Mouse (Mus musculus) left cerebral cortex, postnatal 10 days (tissue): ENCODE results near the gene Fggy. TPM values are rescaled to one million over a fixed set of nuclear protein-coding genes. Genes with fewer than 3 reads are reported as not detected.

Source experiments
- DNase-seq, 2 experiments: peaks; one replicate each; pipeline ENCODE4 v3.0.0; 2021 to 2022; ENCODE audit warnings: low spot score in 2 of 2, mixed read lengths in 1 of 2; ENCODE audit errors: extremely low spot score in 1 of 2
- intact Hi-C: fragments of 180-260 bp; cut with DNase I; formaldehyde crosslinking; loops from one replicate; pipeline ENCODE4 v1.15.1; 2025
- total RNA-seq, 2 experiments: library from RNA; stranded (reverse); gene quantifications; 2 replicates each; pipeline ENCODE4 v1.2.3; 2021

The Fggy gene
- total RNA-seq, 2 experiments from 2014 or later = 11.1 to 20.4 TPM

DNA sequence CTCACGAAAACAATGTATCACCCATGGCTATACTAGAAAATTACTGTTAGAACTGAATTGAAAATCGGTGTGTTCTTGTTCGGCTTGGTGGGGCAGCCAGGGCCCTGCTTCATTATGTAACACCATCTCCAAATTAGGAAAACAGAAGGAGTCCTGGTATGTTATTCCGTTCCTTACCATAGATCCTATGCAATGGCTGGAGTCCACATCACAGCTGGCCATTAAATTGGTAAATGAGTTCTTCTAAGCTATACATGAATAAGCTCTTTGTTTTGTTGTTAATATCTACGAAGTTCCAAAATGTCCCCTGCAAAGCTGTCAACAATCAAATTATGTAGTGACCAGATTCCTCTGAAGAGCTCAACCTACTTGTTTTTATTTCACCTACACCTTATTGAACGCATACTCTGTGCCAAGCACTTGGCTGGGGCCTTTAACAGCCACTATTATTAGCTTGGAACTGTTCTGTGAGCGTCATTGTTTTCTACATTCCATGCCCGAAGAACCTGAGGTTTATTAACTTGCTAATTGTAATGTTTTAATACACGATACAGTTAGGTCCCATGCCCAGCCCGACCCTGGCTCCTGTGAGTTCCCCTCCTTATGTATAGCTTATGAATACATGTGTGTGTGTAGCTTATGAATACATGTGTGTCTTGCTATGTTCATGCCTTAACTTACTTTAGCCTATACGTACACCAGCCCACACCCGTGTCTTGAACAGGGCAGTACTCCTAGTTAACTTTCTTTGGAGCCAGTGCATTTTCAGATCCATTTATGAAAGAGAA lies 190.3 kb downstream of the Fggy start:
- intact Hi-C loops = loop anchor here (10.0 kb wide), 1 partner anchor 693 kb away; the partner anchor contains the start of gene Jun
- no peak for DNase-seq

DNA sequence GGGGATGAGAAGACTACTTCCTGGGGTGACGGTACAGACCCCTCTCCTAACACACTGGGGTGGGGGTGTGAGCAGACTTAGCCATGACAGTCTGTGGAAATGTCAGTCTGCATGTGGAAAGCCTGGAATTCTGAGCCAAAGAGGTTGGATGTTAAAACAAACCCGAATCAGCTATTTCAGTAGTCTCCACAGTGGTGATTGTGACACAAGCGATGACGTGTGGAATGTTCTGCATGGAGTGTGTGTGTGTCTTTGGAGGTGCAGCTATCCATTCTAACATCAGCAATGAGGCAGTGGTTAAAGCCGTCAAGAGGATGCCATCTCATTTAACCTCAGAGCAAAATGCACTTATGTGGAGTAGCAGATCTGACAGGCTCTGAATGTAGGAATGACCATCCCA lies 192.9 kb downstream of the Fggy start:
- DNase-seq = no peak
- intact Hi-C loops = no loop called here

DNA sequence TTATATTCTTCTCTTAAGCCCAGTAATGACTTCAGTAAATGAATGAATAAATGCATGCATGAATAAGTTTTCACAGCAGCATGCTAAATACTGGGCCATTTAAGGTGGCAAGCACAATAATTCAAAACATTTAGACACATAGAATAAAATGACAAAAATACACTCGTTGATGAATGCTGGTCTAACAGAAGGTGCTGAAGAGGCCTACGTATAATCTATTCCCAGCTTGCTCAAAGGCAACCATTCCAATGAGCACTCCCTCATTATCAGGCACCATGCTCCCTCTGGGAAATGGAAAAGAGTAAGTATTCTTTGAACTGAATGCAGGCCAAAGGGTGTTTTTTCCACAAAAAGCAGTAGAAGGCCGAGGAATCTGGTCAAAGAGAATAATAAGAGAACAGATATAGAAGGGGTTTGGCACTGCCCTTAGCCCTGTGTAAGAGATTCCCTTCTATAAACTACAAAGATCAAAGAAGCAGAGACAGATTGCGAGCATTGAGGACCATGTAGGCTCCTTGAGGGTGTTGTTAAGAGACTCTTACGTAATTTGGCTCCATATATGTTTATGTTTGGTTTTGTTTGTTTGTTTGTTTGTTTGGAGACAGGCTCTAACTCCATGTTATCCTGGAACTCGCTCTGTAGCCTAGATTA lies 195.4 kb downstream of the Fggy start:
- no peak for DNase-seq

DNA sequence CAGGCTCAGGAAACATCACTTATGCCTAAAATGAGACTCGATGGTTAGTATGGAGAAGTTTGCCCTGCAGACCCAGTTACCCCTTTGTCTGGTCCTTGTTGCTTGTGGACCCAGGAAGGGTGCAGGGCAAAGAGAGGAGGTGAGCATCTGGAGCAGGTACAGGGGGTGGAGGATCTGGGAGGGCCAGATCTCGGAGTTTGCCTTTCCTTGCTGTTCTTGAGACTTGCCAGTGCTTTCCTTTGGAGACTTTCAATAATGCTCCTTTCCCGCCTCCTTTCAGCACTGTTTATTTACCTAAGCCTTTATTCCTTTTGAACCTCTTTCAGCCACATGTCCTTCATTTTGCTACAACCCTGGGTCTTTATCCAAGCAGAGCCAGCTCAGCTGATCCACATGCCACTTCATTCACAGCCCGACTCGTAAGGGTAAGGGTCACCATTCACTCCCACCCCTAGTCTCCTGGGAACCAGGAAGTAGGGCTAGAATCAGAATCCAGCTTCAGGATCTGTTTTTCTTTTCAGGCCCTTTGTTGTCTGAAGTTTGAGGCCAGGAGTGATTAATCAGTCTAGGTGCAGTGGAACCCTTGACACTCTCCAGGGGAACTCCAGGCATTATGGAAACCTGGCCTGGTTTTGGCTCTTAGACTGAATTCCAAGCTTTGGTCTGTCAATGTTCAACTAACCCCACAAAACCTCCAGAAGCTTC lies 201.9 kb downstream of the Fggy start:
- intact Hi-C loops = no loop called here

More for the DNA sequence above, 195.4 kb downstream of the Fggy start:
- intact Hi-C loops = no loop called here

DNA sequence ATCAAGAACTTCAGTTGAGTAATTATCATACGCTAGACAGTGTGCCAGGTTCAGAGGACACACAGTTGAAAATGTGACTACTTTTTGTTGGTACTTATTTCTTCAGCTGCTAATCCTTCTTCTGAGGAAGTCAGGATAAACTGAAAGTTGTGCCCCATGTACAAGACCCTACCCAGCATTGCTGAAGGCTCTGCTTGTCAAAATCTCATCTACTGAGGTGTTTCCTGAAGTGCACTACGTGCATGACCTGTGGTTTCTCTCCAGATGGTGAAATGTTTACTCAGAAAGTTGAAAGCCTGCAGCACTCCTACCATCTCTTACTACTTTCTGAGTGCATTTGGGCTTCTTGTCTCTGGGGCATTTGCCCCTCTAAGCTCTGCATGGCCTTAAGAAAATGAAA lies 208.1 kb downstream of the Fggy start:
- intact Hi-C loops = no loop called here

More for the DNA sequence above, 201.9 kb downstream of the Fggy start:
- no peak for DNase-seq

DNA sequence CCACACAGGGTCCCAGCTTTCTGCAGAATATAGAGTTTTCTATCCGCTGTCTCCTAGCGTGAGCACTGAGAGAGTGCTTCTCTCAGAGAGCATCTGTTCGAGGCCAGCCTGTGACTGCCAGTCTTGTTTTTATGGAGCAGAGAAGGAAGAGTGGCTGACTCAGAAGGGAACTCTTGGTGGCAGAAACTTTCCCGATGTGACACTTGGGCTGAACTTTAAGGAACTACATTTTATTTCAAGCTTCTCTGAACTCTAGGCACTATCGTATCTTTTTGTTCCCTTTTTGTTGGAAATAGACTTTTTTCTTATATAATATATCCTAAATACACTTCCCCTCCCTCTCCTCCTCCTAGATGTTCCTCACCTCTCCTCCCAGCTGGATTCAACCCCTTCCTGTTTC lies 213.2 kb downstream of the Fggy start:
- intact Hi-C loops = no loop called here
- no peak for DNase-seq

More for the DNA sequence above, 208.1 kb downstream of the Fggy start:
- DNase-seq = no peak

DNA sequence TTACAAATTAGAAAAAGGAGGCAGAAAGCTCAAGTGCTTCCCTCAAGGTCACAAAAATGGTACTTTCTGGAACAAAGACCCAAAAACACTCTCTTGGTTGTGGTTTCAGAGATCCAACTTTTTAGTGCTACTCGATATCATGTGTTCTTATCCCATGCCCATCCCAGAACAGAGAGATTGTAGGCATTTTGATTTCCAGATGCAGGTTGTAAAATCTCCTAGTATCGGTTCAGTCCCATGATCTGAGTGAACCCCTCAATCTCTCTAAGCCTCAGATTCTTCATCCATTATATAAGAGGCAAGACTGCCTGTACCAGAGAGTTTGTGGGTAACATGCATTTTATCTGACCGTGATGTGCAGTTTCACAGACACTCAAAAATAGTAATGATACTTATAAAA lies 214.2 kb downstream of the Fggy start:
- intact Hi-C loops = no loop called here
- DNase-seq = no peak

DNA sequence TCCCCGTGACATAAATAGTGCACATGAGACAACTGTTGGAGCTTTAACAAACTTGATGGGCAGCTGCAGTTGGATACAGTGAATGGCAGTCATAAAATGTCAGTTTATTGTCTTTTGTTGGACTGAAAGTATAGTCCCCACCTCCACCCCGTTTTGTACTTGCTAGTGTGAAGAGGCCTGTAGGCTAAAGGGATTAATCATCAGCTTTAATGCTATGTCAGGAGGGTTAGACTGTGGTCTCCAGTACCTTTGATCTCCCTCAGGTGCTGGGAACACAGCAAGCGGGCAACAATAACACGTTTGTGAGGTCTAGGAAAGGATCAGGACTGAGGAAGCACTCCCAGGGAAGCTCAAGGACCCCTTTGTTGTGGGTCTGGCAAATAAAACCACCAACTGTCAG lies 214.6 kb downstream of the Fggy start:
- DNase-seq = no peak
- intact Hi-C loops = no loop called here

DNA sequence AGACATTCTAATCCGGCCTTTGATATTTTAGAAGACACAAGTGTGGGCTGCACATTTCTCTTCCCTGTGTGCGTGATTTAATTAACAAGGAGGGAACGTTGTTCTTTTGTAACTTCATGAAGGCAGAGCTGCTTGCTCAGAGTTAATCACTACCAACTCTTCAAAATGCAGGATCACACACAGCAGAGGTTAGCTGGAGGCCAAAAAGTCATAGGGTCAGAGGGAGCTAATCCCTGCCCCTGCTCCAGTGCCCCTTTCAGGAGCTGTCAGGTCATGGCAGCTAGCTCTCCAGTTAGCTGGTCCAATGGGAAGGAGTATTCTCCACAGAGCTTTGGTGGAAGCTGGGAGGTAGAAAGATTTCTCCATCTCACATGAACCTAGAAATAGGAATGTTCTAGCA lies 215.4 kb downstream of the Fggy start:
- intact Hi-C loops = no loop called here
- no peak for DNase-seq

DNA sequence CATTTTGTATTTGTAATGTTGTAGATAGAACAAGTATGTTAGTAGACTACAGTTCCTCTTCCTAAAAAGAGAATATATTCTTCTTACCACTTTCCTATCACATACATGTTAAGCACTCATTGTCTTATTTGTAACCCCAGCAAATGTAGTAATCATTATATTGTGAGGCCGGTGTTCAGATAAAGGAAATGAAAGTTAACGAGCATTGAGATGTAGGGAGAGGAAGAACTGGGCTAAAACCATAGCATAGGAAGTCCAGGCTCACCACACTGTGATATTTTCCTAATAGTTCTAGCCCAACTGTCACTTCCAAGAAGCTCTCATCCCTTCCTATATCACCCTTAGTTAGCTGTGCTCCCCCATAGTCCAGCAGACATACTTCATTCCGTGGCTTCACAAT lies 218.3 kb downstream of the Fggy start:
- intact Hi-C loops = no loop called here
- no peak for DNase-seq

DNA sequence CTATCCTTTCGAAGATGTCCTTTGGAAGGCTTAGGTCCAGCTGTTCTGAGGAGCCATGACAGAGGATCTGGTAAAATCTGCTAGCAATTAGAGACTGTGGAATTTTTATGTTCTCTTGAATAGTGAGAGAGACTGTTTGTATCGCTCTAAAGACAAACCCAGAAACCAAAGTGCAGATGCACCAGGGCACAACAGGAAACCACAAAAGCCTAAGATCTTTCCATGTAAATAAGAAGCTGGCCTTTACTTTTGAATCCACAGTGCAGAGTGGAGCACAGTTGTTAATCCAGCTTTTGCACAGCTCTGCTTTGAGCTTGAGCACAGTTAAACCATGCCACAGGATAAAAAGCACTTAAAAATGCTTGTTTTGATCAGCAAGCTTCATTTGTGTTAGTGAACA lies 220.5 kb downstream of the Fggy start:
- DNase-seq = no peak
- intact Hi-C loops = no loop called here

DNA sequence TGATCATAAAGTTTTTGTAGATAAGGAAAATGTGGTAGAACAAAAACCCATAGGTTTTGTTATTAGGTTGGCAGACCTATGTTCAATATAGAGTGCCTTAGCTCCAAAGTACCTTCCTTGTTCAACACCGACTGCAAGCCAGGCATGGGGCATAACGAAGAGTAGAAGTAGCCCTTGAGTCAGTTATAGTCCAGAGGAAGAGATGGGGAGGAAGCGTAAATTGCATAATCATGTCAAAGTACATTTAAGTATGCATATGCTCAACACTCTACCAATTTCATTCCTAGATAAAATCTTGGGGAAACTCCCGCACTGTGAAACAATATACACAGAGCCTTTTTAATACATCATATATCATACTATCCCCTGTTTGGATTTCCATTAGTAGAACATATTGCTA lies 221.2 kb downstream of the Fggy start:
- no peak for DNase-seq
- intact Hi-C loops = no loop called here

DNA sequence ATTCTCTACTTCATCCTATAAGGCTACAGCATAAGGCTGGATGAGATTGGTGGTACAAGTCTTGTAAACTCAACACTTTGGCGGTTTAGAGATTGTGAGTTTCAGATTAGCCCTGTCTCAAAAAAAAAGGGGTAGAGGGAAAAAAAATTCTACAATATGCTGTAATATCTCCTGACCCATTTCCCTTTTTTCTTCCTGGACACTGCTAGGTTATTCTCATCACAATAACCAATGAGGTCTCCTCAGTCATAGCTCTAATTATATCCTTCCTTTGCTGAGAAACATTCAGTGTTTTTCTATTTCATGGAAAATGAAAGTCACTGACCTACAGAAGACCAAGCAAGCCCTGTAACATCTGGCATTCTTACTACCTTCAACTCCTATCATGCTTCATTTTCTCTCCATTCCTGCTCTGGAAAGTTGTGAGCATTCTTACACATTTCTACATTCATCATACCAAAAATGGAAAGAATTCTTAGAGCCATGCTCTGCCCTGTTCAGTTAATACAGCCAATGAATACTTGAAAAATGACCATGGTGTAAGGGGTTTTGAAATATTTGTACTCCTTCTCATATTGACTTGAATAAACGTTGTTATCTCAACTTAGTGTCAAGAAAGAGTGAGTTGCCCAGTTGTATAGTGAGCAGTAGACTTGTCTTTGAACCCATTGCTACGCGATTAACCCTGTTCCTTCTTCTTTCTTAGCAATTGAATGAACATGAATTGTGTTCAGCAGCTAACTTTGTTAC lies 227.0 kb downstream of the Fggy start:
- intact Hi-C loops = no loop called here
- DNase-seq = no peak

DNA sequence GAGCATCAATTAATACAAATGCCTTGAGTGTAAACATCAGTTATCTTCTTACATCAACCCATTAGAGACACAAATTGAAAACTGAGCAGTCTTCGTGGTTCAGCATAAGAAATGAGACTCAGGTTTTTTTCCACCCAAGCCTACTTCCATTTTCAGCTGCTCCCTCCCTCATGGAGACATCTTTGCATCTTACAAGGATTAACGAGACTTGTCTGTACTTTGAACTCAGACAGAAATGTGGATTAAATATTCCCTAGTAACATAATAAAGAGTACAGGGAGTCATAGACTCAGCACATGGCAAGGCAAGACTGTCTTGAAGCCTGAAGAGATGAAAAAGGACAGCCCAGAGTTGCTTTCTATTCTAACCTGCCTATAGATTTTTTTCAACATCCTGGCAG lies 230.3 kb downstream of the Fggy start:
- intact Hi-C loops = no loop called here
- no peak for DNase-seq

DNA sequence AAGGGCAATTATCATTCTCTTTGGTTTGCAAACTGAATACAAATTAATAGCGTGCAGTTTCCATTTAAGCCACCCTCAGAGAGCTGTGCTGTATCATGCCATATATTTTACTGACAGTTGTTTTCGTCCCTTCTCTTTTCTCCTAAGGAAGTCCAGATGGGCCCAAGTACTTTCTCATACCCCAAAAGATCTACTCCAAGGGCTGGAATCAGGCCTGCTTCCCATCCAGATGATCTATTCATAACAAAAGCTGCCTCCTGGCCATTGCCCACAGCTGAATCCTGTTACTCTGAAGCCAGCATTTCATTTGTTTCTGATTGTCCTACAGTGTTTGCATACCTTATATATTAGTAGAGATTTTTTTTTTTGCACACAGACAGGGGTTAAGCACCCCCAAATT lies 231.6 kb downstream of the Fggy start:
- DNase-seq = no peak
- intact Hi-C loops = no loop called here

DNA sequence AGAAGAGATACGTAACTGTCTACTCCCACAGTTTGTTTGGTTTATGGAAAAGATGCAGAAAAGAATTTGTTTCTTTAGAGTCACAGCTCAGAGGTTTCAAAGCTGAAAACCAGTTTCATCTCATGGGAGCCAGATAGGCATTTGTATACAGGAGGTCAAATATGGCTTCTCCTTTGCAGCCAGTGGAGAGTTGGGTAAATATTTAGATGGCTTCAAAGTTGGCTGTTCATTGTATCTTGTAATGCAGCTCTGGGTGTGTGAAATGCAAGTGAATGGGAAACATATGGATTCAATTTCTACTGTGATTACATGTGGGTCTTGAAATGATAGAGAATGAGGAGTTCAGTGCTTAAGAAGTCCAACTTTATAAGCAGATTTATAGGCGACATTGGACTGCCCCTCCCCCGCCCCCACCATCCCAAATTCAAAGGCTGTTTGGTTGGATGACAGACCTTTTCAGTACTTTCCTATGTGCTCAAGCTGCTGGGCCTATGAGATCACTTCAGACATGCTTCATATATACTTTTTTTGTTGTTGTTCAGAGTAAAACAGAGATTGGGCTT lies 234.7 kb downstream of the Fggy start:
- DNase-seq = no peak
- intact Hi-C loops = no loop called here

DNA sequence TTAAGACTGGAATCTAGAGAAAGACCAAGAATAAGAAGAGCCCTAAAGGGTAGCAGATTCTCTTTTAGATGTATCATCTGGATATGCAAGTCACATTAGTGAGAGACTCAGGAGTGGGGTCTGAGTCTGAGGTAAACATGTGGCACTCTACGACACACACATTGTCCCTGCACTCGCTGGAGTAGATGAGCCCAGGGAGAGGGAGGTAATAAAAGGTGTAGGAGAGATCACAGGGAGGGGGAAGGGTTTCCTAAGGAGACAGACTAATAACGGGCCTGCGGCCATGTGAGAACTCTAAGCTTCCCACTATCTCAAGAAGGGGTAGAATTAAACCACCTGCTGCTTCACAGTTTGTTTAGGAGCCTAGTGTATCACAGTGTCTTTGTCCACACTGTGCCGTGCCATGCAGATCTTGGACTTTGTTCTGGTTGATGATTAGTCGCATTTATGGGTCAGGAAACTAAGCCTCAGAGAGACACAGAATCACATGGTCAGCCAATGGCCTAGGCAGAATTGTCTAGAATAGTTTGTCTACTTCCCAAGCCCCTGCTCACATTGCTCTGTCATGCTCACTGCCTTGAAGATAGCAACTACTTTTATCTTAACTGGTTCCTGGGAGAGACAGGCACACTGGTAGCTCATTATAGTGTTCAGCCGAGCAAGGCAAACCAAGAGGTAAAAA lies 236.5 kb downstream of the Fggy start:
- no peak for DNase-seq
- intact Hi-C loops = no loop called here

DNA sequence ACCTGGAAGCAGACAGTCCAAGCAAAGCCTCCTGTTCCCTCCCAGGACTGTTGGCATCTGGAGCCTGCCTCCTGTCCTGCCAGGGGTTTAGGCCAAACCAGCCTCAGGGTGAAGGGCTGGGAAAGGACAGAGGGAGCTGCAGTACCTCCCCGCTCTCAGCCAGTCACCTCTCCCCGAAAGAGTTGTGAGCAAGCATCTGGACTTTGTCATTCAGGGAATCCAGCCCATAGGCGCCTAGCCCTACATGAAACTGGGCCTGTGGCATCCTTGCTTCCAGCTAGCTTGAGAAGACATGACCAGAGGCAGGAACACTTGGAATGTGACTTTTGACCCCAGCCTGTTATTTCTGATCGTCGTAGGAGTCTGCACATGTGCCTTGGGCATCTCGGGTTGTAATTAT lies 237.3 kb downstream of the Fggy start:
- intact Hi-C loops = no loop called here
- DNase-seq = no peak
